Comparison of ENCODE assay signal across 22 mouse cellular contexts in genomic region chr13:114891655-114892054, GRCm38 (mm10). TPM values are rescaled to one million over a fixed set of nuclear protein-coding genes. Genes with fewer than 3 reads are reported as not detected.
DNase-seq lines count a peak whose midpoint lies in the region; ATAC-seq and TF ChIP-seq lines count a peak whose summit lies in the region.
"Had no signal": no experiment of that assay in that cellular context is flagged by ENCODE, and none has a peak within 500 bp of the region (broad histone marks: within the 10 kb centered on the region; RNA-seq: fewer than 3 reads in every experiment).

No protein-coding gene starts in this region.

- H3K36me3 ChIP-seq in heart, embryonic 10.5 days: no peaks in the 10 kb centered on the region
- no peaks in the 10 kb centered on the region for H3K36me3 ChIP-seq in heart, embryonic 14.5 days (ENCODE audit: control insufficient read depth, insufficient read depth, low read length)
- no peaks in the 10 kb centered on the region for H3K36me3 ChIP-seq in lung, embryonic 14.5 days (ENCODE audit: insufficient read depth)
- H3K36me3 ChIP-seq: embryonic facial prominence, embryonic 15.5 days; forebrain, embryonic 10.5 days; hindbrain, embryonic 10.5 days; intestine, embryonic 15.5 days had no signal

- H3K4me1 ChIP-seq in heart, embryonic 10.5 days: no peaks in the 10 kb centered on the region; the same call in 1 of the 2 replicates
- H3K4me1 ChIP-seq in heart, embryonic 14.5 days (ENCODE audit: control insufficient read depth in 2 of 2, insufficient read depth in 2 of 2, low read length in 2 of 2): peaks cover 5 to 10% of the 10 kb centered on the region in 2 experiments
- H3K4me1 ChIP-seq in lung, embryonic 14.5 days (ENCODE audit: insufficient read depth): peaks cover under 1% of the 10 kb centered on the region; the same call in 1 of the 2 replicates
- H3K4me1 ChIP-seq: embryonic facial prominence, embryonic 15.5 days; forebrain, embryonic 10.5 days; hindbrain, embryonic 10.5 days; intestine, embryonic 15.5 days had no signal

- H3K27ac ChIP-seq in heart, embryonic 10.5 days: no peak overlapping the region
- peak overlapping the region; percentile 57 to 62 for H3K27ac ChIP-seq in heart, embryonic 14.5 days (replicated peaks in 1 of 2; ENCODE audit: control insufficient read depth in 1 of 2, insufficient read depth in 1 of 2, low read depth in 2 of 2, low read length in 2 of 2)
- no peak overlapping the region for H3K27ac ChIP-seq in lung, embryonic 14.5 days (ENCODE audit: low read depth)
- H3K27ac ChIP-seq: embryonic facial prominence, embryonic 15.5 days; forebrain, embryonic 10.5 days; gastrocnemius, adult 2 months; hindbrain, embryonic 10.5 days; hindbrain, embryonic 14.5 days; intestine, embryonic 15.5 days had no signal

- 51% methylated on average over 6 of the region's 6 CpGs for WGBS in heart, embryonic 10.5 days
- WGBS in heart, embryonic 14.5 days: 38% methylated on average over 6 of the region's 6 CpGs
- 38% methylated on average over 6 of the region's 6 CpGs for WGBS in lung, embryonic 14.5 days

- peak; percentile 56; the same call in 1 of the 2 replicates for ATAC-seq in heart, embryonic 14.5 days (ENCODE audit: insufficient number of reproducible peaks, insufficient read depth, low FRiP score, low read depth)
- no peak for ATAC-seq in lung, embryonic 14.5 days (ENCODE audit: insufficient read depth)
- ATAC-seq: forebrain, embryonic 14.5 days; intestine, embryonic 15.5 days had no signal

- no peak overlapping the region for H3K4me3 ChIP-seq in heart, embryonic 10.5 days
- H3K4me3 ChIP-seq in heart, embryonic 14.5 days (ENCODE audit: control insufficient read depth in 1 of 2, insufficient read depth in 1 of 2, low read depth in 1 of 2, low read length in 2 of 2): no peak overlapping the region
- H3K4me3 ChIP-seq in lung, embryonic 14.5 days (ENCODE audit: low read depth, low read length): no peak overlapping the region
- H3K4me3 ChIP-seq: embryonic facial prominence, embryonic 15.5 days; erythroblast, embryonic 14.5 days; forebrain, embryonic 10.5 days; gastrocnemius, adult 2 months; hindbrain, embryonic 10.5 days; intestine, embryonic 15.5 days had no signal

- H3K9me3 ChIP-seq in heart, embryonic 10.5 days: no peaks in the 10 kb centered on the region
- H3K9me3 ChIP-seq in heart, embryonic 14.5 days (ENCODE audit: control insufficient read depth, low read length): no peaks in the 10 kb centered on the region
- no peaks in the 10 kb centered on the region for H3K9me3 ChIP-seq in lung, embryonic 14.5 days (ENCODE audit: low read depth, low read length)
- H3K9me3 ChIP-seq: embryonic facial prominence, embryonic 15.5 days; forebrain, embryonic 10.5 days; hindbrain, embryonic 10.5 days; intestine, embryonic 15.5 days had no signal

- H3K27me3 ChIP-seq in heart, embryonic 10.5 days (ENCODE audit: insufficient read depth, poor library complexity, severe bottlenecking): no peaks in the 10 kb centered on the region
- H3K27me3 ChIP-seq in heart, embryonic 14.5 days (ENCODE audit: control insufficient read depth, insufficient read depth, low read length): no peaks in the 10 kb centered on the region
- no peaks in the 10 kb centered on the region for H3K27me3 ChIP-seq in lung, embryonic 14.5 days (ENCODE audit: insufficient read depth, low read length)
- H3K27me3 ChIP-seq: embryonic facial prominence, embryonic 15.5 days; intestine, embryonic 15.5 days had no signal

- intact Hi-C loops in heart, postnatal 14 days (cut with DNase I): no loop called here

- H3K9ac ChIP-seq in heart, embryonic 14.5 days (ENCODE audit: low read length): no peak overlapping the region
- no peak overlapping the region for H3K9ac ChIP-seq in lung, embryonic 14.5 days
- H3K9ac ChIP-seq: embryonic facial prominence, embryonic 15.5 days; hindbrain, embryonic 14.5 days; intestine, embryonic 15.5 days had no signal

- no peak overlapping the region for H3K4me2 ChIP-seq in heart, embryonic 14.5 days (ENCODE audit: low read length)
- H3K4me2 ChIP-seq in lung, embryonic 14.5 days: no peak overlapping the region
- H3K4me2 ChIP-seq: embryonic facial prominence, embryonic 15.5 days; hindbrain, embryonic 14.5 days; intestine, embryonic 15.5 days had no signal

- peak; percentile 76 for DNase-seq in heart, embryonic 10.5 days (ENCODE audit: low spot score)
- DNase-seq in heart, postnatal 14 days: no peak
- no peak for DNase-seq in heart, adult 9 months (ENCODE audit: low spot score in 2 of 2)
- DNase-seq in lung, embryonic 14.5 days: peak; percentile 37
- no peak for DNase-seq in lung, postnatal 14 days
- DNase-seq in lung, postnatal 4 days: peak; percentile 21 to 46
- DNase-seq: adrenal gland, postnatal 10 days; B cell, adult 2 months; cerebellum, adult 11 months; cerebellum, adult 8-10 months; cerebellum, postnatal 14 days; embryo, embryonic 11 days; gastrocnemius, adult 2 months; gastrocnemius, postnatal 25 days had no signal

- TF ChIP-seq CTCF in lung, embryonic 14.5 days (IDR thresholded peaks at IDR 0.05; ENCODE audit: low read depth): no peak

RNA-seq across cellular contexts. Expression of gene Itga2, which starts 40.2 kb away (rescaled TPM):
- 1.2 and 1.4 TPM in 2 replicates for polyA plus RNA-seq in heart, embryonic 10.5 days (2016; fragmentation: Nextera tagmentation; extraction: Ambion mirVana)
- total RNA-seq in heart, postnatal 14 days (2021): 1 to 10 TPM; 1.5 to 2.4 TPM
- polyA plus RNA-seq in heart, embryonic 14.5 days (2014; fragmentation: Nextera tagmentation; extraction: Ambion mirVana): 2.0 and 2.6 TPM in 2 replicates
- polyA plus RNA-seq in lung, embryonic 14.5 days (2014; fragmentation: Nextera tagmentation; extraction: Ambion mirVana): 10.1 and 10.8 TPM in 2 replicates
- polyA plus RNA-seq: erythroblast, embryonic 14.5 days had no signal

Comparison
In these comparisons a context has a peak if more than half of its experiments do, and no peak if none do; other contexts are left out.
1. DNase-seq: peak in heart, embryonic 10.5 days (single experiment), lung, embryonic 14.5 days (single experiment) and lung, postnatal 4 days (2 of 2); none in heart, postnatal 14 days (0 of 2), heart, adult 9 months (0 of 2) and lung, postnatal 14 days (single experiment).
2. H3K27ac ChIP-seq: peak in heart, embryonic 14.5 days (2 of 2); none in heart, embryonic 10.5 days (single experiment) and lung, embryonic 14.5 days (single experiment).